Mouse (Mus musculus) lung, postnatal 0 days (tissue): ENCODE measurements around the gene Smu1. TPM values are rescaled to one million over a fixed set of nuclear protein-coding genes. Genes with fewer than 3 reads are reported as not detected.

Experiments
- ATAC-seq: fragments of 200-750 bp; cut with Nextera tagmentation; 2 replicates; pipeline ENCODE4 v1.8.0; 2017; ENCODE audit warnings: moderate library complexity
- DNase-seq: peaks from one replicate; pipeline ENCODE4 v3.0.0-alpha.2; 2016; ENCODE audit warnings: low spot score
- H3K27ac ChIP-seq: fragments of 300-500 bp; sonication (generic); 2 replicates; pipeline ENCODE4 v1.5.1; 2014; ENCODE audit warnings: antibody characterized with exemption, mild to moderate bottlenecking, low read length, mixed read lengths
- H3K27me3 ChIP-seq: fragments of 300-500 bp; sonication (generic); replicated peaks from 2 replicates; pipeline ENCODE4 v1.6.1; 2014; ENCODE audit warnings: low read length, mixed read lengths; ENCODE audit not compliant: insufficient read depth
- H3K36me3 ChIP-seq: fragments of 300-500 bp; sonication (generic); 2 replicates; pipeline ENCODE4 v1.6.1; 2014; ENCODE audit warnings: low read length, mixed read lengths; ENCODE audit not compliant: insufficient read depth
- H3K4me1 ChIP-seq: fragments of 300-500 bp; sonication (generic); 2 replicates; pipeline ENCODE4 v1.6.1; 2014; ENCODE audit warnings: antibody characterized with exemption, low read depth, low read length, mixed read lengths; ENCODE audit not compliant: insufficient read depth
- H3K4me2 ChIP-seq: fragments of 300-500 bp; sonication (generic); replicated peaks from 2 replicates; pipeline ENCODE4 v1.6.1; 2014; ENCODE audit warnings: low read depth, mild to moderate bottlenecking, low read length, moderate library complexity, mixed read lengths
- H3K4me3 ChIP-seq: fragments of 300-500 bp; sonication (generic); 2 replicates; pipeline ENCODE4 v1.5.1; 2014; ENCODE audit warnings: low read depth, low read length
- H3K9ac ChIP-seq: fragments of 300-500 bp; sonication (generic); replicated peaks from 2 replicates; pipeline ENCODE4 v1.6.1; 2014; ENCODE audit warnings: low read depth, mild to moderate bottlenecking
- H3K9me3 ChIP-seq: fragments of 300-500 bp; sonication (generic); 2 replicates; pipeline ENCODE4 v1.6.1; 2016; ENCODE audit warnings: low read length, mixed read lengths
- CTCF ChIP-seq: IDR thresholded peaks from 2 replicates; pipeline ENCODE4 v1.5.1; 2016; ENCODE audit warnings: antibody characterized with exemption, mild to moderate bottlenecking
- EP300 ChIP-seq: IDR thresholded peaks from 2 replicates; pipeline ENCODE4 v1.6.1; 2016; ENCODE audit warnings: antibody characterized with exemption, mild to moderate bottlenecking, control low read depth
- WGBS: fragments of 180-500 bp; shearing (Covaris S2); extraction: QIAGEN DNeasy Blood & Tissue Kit; methylation state at CpG from one replicate; pipeline ENCODE4 v1.1.7; 2014; 5-methylcytosine and 5-hydroxymethylcytosine counted together
- microRNA counts: library from miRNA; unstranded; fragments of <30 nt; microRNA quantifications from one replicate; lab custom pipeline; 2015
- microRNA-seq: library from miRNA; unstranded; fragments of <30 nt; microRNA quantifications from one replicate; pipeline ENCODE4, GENCODE M21; 2016
- polyA plus RNA-seq: library from polyadenylated mRNA; unstranded; fragments of >200 nt; fragmentation: Nextera tagmentation; extraction: Ambion mirVana; gene quantifications from 2 replicates; pipeline ENCODE4 v1.2.1, GENCODE M21; 2015

The Smu1 gene
- polyA plus RNA-seq, 1 experiment from 2014 or later, result 89.0 TPM

DNA sequence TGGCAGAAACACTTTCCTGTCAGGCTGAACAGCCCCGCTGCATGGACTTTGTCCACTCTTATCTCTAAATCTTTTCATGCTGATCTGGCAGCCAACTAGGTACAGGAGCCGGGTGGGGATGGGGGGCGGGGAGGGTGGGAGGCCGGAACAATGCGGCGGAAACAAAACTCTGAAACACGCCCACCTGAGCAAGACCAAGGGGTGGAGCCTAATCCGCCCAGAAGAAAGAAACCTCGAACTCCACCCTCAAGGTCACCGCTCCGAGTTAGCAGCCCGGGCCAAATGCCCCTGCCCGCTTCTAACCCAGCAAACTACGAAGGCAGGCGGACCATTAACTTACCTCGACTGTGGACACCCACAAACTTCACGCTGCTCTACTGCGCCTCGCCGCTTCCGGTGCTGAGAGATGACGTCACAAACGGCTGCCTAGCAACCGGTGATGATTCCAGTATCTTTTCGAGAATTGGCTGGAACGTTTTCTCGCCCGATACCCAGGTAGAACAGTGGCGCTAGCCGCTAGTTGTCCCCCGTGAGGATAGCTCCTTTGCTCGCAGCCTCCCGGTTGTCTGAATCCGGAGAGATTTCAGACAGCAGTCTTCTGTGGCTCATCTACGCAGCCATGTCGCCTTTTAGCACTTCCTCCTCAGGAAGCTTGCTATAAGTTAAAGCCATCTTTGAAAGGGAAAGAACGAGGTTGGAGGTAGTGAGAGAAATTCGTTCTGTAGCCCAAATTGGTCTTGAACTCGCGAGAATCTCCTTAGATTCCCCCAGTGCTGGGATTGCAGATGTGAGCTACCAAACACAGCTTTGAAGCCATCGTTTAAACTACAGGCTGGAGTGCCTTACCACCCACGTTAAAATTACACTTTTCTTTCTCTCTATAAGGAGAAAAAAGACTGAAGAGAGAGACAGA, 54.7 kb downstream of the Smu1 start, which contains the start of gene Aptx:
Gene Aptx, minus strand, starts transcription at position 398 of the 913 bp plus-strand sequence.
- Histone ChIP-seq H3K27ac (peak within 1 kb of the TSS; percentile 96), H3K4me3 (peak within 1 kb of the TSS; percentile 59), H3K36me3 (no peaks in the 10 kb centered on the region), H3K9me3 (no peaks in the 10 kb centered on the region), H3K4me1 (peaks cover 12% of the 10 kb centered on the region; the same call in 1 of the 2 replicates), H3K27me3 (no peaks in the 10 kb centered on the region), H3K4me2 (peak within 1 kb of the TSS; percentile 63), H3K9ac (peak within 1 kb of the TSS; percentile 64)
- DNase-seq (peak; percentile 97), ATAC-seq (peak; percentile 92)
- peak; percentile 40 for TF ChIP-seq EP300
- peak; percentile 41 for TF ChIP-seq CTCF
- under 1% methylated on average over 41 of the region's 42 CpGs for WGBS

DNA sequence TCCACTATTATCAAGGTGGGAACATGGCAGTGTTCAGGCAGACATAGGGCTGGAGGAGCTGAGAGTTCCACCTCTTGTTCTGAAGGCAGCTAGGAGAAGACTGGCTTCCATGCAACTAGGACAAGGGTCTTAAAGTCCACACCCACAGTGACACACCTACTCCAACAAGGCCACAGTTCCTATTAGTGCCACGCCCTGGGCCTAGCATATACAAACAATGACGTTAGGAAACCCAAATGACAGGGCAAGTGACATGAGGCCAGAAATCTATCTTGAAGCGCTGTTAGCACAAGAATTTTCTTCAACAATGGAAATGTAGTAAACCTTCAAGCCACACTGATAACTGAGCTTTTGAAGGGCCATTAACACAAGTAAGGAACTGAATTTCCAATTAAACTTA, 55.9 kb downstream of the Smu1 start:
- no peak for TF ChIP-seq EP300
- no peak for TF ChIP-seq CTCF
- no peak for ATAC-seq
- H3K36me3 ChIP-seq, result 0 out of 2 replicates have a peak, but pooled peaks cover under 1% of the 10 kb centered on the region
- H3K27me3 ChIP-seq, result no peaks in the 10 kb centered on the region
- H3K4me1 ChIP-seq, result peaks cover 12% of the 10 kb centered on the region; the same call in 1 of the 2 replicates
- 53% methylated on average over 3 of the region's 3 CpGs for WGBS
- peak overlapping the region; percentile 63 for H3K4me2 ChIP-seq
- H3K4me3 ChIP-seq, result no peak overlapping the region
- H3K9me3 ChIP-seq, result no peaks in the 10 kb centered on the region
- H3K9ac ChIP-seq, result no peak overlapping the region
- DNase-seq, result peak; percentile 28
- H3K27ac ChIP-seq, result peak overlapping the region; percentile 96

DNA sequence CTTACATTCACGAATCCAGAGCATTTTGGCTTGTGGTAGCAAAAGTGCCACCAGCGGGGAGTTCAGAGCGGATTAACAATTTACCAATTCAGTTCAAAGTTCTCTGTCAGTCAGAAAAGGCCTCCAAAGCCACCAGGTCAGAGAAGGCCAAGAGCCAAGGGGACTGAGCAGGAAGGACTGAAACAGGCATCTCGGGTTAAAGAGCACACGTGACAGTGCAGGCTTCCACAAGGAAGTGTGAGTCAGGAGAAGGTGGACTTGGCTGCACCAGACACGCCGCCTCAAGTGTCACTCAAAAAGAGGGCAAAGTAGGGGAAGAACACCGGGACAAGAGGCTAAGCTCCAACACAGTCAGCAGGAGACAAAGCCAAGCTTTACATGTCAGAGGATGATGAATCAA, 57.5 kb downstream of the Smu1 start:
- 65% methylated on average over 8 of the region's 8 CpGs for WGBS
- H3K27me3 ChIP-seq, result no peaks in the 10 kb centered on the region
- ATAC-seq (peak; percentile 7; the same call in 1 of the 2 replicates), DNase-seq (peak; percentile 76)
- H3K4me3 ChIP-seq, result no peak overlapping the region
- H3K36me3 ChIP-seq, result peaks cover 4% of the 10 kb centered on the region; the same call in 1 of the 2 replicates
- TF ChIP-seq EP300 (no peak), CTCF (no peak)
- H3K4me2 ChIP-seq, result no peak overlapping the region
- no peak overlapping the region for H3K27ac ChIP-seq
- no peak overlapping the region for H3K9ac ChIP-seq
- no peaks in the 10 kb centered on the region for H3K9me3 ChIP-seq
- H3K4me1 ChIP-seq, result peaks cover 12% of the 10 kb centered on the region; the same call in 1 of the 2 replicates

DNA sequence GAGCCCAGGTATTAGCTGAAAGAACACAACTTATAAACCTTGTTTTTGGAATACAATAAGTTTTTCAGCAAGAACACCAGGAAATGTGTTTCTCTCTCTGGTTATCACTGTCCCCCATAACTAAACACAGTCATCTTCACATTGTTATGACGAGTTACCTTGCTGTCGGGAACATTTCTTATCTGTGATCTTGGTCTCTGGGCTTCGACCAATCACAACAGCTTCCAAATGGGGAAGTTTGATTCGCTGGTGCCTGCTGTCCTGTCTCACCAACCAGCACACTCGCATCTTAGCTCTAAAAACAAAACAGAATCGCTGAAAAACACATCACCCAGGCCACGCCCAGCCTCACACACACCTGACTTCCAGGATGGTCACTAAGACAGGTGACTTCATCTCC, 60.7 kb downstream of the Smu1 start:
- DNase-seq (no peak), ATAC-seq (no peak)
- Histone ChIP-seq H3K36me3 (peaks cover 17% of the 10 kb centered on the region; the same call in 1 of the 2 replicates), H3K9ac (no peak overlapping the region), H3K9me3 (no peaks in the 10 kb centered on the region), H3K4me3 (no peak overlapping the region), H3K4me2 (no peak overlapping the region), H3K27ac (no peak overlapping the region), H3K4me1 (peaks cover 2% of the 10 kb centered on the region; the same call in 1 of the 2 replicates), H3K27me3 (no peaks in the 10 kb centered on the region)
- TF ChIP-seq EP300 (no peak), CTCF (no peak)
- 78% methylated on average over 7 of the region's 7 CpGs for WGBS

- TF ChIP-seq EP300 (no peak), CTCF (no peak)
- peaks cover 24% of the 10 kb centered on the region for H3K36me3 ChIP-seq
- DNase-seq (no peak), ATAC-seq (no peak)
- H3K4me1 ChIP-seq, result no peaks in the 10 kb centered on the region
- H3K27ac ChIP-seq, result no peak overlapping the region
- no peak overlapping the region for H3K4me2 ChIP-seq
- H3K27me3 ChIP-seq, result no peaks in the 10 kb centered on the region
- 92% methylated on average over 11 of the region's 11 CpGs for WGBS
- H3K9me3 ChIP-seq, result no peaks in the 10 kb centered on the region
- no peak overlapping the region for H3K4me3 ChIP-seq
- H3K9ac ChIP-seq, result no peak overlapping the region
Observed at GRCm38 (mm10) chr4:40691100-40691499, 66.6 kb downstream of the Smu1 start.

MicroRNAs encoded within 50 kb of the gene (microRNA counts, 519-probe panel; counts per million panel counts)
- microRNA mmu-miR-207 (lab: Ali Mortazavi, UCI), result not detected

Small RNA genes within 50 kb of the gene (microRNA-seq; reads per million reads assigned to microRNA genes)
- gene Mir207, result not detected

Other genes with a start within 250 kb of the Smu1 start
- 19.5 and 21.2 TPM in 2 replicates for gene Aptx, start 54.7 kb downstream of the Smu1 start, polyA plus RNA-seq
- 285 and 314 TPM in 2 replicates for gene Dnaja1, start 35.8 kb downstream of the Smu1 start, polyA plus RNA-seq
- gene B4galt1, start 96.1 kb upstream of the Smu1 start, polyA plus RNA-seq, result 82.9 and 89.4 TPM in 2 replicates
- gene Spink4, start 162.1 kb upstream of the Smu1 start, polyA plus RNA-seq, result 3.5 and 4.6 TPM in 2 replicates
- gene Bag1, start 190.4 kb upstream of the Smu1 start, polyA plus RNA-seq, result 231 and 234 TPM in 2 replicates
- gene Chmp5, start 190.5 kb upstream of the Smu1 start, polyA plus RNA-seq, result 150 and 159 TPM in 2 replicates
- gene Nfx1, start 213.0 kb upstream of the Smu1 start, polyA plus RNA-seq, result 31.7 and 34.5 TPM in 2 replicates